Mouse (Mus musculus) R1 (cell line): Measurements from ENCODE around the gene Lmbrd1.
"Not testable (repeated sequence)": the region's sequence is repeated elsewhere in the genome, so short reads cannot be mapped to it uniquely, and the experiment has no call there.

Experiments
- DNase-seq: peaks from one replicate; pipeline ENCODE4 v3.0.0-alpha.2; 2018; ENCODE audit warnings: low read depth, low spot score

The Lmbrd1 gene

DNA sequence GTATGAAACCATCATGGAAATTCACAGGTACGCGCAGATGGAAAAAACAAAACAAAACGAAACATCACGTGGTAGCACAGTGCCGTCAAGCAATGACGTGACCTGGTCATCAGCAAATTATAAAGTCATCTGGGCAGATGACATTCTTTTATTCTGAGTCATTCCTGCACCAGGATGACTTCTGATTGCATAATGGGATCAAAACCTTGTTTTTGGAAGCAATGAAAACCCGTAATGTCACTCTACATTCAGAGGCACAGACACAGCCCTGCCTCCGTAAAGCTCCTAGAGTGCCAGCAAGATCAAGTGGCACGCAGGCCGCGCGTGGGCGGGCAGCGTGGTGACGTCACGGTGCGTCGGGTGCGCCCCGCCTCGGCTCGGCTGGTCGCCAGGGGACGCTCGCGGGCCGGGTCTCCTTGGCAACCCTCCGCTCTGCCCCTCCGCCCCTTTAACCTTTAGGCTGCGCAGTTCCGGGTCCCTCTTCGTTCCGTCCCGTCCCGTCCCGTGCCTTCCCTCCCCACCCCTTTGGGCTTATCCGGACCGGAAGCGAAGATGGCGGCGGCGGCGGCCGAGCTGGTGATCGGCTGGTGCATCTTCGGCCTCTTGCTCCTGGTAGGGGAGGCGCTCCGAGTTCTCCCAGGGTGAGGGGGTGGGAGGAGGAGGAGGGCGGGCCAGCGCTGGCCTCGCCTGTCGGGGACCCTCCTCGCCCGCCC is at the start of gene Lmbrd1:
Lmbrd1 (plus strand) TSS at position 426 of the 713 bp plus-strand sequence.
- peak; percentile 88 for DNase-seq

DNA sequence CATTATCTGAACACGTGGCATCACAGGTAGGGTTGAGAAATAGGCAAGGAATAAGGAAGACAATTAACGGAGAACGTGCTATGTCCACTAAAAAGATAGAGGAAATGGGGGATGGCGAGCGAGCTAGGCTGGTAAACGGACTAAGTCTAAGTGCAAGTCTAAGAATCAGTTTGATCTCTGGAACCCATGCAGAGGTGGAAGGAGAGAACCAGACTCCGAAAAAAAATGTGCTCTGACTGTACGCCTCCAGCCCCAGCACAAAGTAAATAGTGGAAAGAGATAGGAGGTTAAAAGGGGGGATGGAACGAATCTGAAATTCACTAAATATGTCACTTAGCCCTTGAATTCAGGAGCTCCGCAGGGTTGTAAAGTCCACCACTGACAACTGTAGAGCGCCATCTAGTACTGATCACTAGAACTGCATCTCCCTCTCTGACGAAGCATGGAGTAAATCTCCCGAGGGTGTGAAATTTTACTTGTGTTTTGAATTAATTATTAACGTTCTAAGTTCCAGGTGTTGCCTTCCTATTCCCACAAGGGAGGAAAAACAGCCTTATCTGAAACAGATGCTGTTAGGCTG is 44.8 kb upstream of the Lmbrd1 start:
- DNase-seq, result peak; percentile 36

DNA sequence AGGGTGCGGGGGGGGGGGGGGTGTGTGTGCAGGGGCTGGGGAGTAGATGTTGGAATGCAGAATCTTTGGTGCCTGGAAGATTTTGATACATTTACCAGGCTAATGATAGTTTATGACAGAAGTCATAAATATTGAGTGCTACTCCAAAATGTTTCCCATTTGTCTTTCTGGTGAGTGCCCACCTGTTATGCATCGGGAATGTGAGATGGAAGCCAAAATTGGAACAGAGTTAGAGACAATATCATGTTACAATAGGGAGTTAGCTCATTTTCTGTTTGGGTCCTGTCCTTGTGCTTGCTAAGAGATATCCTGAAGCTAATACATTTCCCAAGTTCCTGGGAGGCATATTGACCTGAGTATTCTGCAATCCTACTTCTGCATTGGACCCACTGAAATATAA is 28.3 kb upstream of the Lmbrd1 start:
- no peak for DNase-seq

DNA sequence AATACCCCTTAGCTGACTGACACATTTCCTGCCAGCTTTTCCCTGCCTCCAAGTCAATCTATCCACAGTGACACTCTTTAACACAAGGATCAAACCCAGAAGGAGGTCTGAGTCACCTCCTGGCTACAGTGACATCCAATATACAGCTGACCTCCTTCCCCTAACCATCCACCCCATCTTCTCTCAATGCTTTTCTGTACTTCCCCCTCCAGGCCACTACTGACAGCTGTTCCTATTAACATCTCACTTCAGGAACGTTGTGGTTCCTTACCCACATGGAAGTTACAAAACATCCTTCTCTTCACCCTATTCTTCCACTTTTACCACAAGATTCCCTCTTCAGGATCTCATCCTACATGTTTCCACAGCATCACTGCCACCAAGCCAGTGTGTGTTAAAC is 18.5 kb upstream of the Lmbrd1 start:
- no peak for DNase-seq

DNA sequence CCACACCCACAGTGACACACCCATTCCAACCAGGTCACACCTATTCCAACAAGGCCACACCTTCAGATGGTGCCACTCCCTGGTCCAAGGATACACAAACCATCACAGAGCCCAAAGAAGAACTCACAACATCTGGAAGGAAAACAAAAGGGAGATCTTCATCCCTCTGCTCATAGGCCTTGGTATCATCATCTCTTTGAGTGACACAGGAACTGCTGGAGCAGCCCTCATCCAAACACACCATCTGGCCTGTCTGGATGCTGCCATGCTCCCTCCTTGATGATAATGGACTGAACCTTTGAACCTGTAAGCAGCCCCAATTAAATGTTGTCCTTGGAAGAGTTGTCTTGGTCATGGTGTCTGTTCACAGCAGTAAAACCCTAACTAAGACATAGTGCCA is 17.8 kb upstream of the Lmbrd1 start:
- DNase-seq, result not testable (repeated sequence)

DNA sequence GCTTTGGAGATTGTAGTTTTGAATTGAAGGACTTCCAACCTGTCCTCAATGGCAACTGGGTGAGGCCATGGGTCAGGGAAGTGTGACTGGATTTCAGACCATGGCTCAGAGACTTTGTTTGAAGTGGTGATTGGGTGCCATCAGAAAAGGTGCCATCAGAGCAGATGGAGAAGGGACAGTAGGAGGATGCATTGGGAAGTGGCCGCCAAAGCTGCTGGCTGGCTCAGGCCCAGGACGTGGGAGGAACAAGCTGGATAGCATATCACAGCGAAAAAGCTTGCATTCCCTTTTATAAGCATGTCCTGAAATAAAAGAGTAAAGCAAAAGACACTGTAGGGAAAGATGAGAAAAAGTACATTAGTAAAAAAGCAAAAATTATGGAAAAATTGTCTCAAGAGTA is 16.9 kb upstream of the Lmbrd1 start:
- no peak for DNase-seq

DNA sequence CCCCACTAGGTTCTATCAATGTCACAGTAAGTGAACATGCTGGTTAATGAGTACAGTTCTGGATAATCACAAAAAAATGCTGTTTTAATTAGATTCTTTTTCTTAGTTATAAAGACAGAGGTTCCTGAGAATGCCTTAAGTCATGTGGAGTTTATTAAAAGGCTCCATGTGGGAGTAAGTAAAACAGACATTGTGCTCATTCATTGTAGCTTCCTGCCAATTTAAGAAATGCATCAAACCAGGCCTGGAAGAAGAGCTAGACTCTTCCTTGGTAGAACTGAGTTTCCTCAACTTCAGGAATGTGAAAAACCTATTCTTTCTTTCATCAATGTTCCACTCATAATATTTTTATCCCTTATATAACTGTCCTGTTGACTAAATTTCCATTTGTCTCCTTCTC is 14.3 kb upstream of the Lmbrd1 start:
- DNase-seq, result no peak

DNA sequence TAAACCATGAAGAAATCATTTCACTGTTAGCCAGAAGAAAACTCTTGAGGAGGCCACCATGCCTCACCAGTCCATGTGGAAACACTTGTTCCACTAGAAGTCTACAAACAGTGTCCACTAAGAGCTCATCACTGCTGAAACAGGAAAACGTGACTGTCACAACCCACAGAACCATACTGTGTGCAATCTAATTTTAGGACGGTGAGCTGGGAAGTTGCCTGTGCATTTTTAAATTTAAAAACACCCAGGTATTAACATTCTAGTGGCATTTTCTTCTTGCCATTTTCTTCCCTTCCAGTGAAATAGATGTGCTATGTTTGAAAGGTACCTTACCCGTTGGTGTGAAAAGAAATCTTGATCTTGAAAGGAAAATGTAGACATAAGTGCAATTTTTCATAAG is 5.2 kb upstream of the Lmbrd1 start:
- DNase-seq, result no peak

DNA sequence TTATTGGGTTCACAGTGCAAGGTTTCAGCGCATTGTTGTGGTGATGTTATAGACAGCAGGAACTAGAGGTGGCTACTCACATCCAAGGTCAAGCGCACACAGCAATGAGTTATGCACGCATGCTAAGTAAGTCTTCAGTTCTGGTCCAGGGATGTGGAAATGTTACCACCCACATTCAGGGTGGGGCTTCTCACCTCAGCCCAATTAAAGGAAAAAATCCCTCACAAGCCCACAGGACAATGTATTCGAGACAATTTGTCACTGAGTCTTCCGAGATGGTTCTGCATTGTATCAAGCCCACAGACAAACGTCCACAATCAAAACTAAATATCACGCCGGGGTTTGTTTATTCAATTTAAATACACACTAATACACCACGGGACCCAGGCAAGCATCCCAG is 724 bp upstream of the Lmbrd1 start:
- peak; percentile 73 for DNase-seq

DNA sequence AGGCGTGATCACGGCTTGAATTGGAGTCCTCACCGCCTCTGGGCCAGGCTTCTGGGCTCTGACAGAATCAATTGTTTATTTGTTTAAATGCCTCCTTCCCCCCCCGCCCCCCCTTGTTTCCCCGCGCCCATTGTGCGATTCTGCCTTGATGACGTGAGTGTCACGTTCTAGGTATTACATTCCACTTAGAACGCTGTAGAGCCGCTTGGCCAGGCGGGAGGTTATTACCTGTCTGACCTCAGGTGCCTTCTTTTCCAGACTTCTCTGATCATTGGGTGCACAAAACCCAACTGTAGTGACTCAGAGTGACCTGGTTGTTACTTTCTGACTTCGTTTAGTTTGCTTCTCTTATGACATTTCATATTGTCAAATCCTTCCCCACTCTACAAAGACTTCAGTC is 641 bp downstream of the Lmbrd1 start:
- no peak for DNase-seq

DNA sequence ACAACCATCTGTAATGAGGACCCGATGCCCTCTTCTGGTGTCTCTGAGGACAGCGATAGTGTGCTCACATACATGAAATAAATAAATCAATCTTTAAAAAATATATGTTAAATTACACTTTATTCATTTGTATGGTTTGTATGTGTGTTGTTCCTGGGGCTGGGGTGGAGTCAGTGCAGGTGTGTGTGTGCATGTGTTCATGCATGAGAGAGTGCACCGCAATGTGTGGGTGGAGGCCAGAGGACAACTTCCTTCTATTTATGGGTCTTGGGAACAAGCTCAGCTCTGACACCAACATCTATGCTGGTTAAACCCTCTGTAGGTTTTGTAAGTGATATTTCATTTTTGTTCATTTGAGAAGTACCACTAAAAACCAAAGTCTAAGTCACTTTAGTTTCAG is 2.6 kb downstream of the Lmbrd1 start:
- no peak for DNase-seq

DNA sequence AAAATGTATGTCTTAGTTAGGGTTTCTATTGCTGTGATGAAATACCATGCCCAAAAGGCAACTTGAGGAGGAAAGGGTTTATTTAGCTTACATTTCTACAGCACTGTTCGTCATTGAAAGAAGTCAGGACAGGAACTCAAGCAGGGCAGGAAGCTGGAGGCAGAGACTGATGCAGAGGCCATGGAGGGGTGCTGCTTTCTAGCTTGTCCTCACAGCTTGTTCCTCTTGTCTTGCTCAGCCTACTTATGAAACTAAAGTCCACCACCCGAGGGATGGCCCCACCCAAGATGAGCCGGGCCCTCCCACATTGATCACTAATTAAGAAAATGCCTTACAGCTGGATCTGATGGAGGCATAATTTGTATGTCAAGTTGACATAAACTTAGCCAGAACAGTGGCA is 3.5 kb downstream of the Lmbrd1 start:
- no peak for DNase-seq

DNA sequence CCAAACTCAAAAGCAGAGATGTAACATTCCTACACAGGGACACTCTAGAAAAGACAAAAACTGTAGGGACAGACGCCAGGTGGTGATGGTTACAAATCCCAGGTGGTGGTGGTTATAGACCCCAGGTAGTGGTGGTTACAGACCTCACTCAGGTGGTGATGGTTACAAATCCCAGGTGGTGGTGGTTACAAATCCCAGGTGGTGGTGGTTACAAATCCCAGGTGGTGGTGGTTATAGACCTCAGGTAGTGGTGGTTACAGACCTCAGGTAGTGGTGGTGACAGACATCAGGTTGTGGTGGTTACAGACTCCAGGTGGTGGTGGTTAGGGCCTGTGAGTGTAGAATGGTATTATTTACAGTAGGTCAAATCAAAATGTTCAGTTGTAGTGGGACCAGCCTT is 5.5 kb downstream of the Lmbrd1 start:
- DNase-seq, result peak; percentile 17

DNA sequence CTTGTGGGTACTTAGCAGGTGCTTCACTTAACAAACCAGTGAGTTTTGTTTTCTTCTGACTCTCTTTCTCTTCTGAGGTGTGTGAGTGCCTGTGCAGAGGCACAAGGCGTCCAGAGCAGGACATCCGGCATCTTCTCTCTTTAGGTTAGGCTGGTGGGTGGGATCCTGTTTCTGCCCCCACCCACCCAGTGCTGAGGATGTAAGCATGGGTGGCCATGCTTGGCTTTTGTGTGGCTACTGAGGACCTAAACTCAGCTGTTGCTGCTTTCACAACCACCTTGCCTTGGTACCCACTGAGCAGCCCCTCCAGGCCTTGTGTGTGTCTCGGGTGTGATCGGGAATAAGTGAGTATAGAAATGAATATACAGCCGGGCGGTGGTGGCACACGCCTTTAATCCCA is 7.2 kb downstream of the Lmbrd1 start:
- DNase-seq, result no peak

DNA sequence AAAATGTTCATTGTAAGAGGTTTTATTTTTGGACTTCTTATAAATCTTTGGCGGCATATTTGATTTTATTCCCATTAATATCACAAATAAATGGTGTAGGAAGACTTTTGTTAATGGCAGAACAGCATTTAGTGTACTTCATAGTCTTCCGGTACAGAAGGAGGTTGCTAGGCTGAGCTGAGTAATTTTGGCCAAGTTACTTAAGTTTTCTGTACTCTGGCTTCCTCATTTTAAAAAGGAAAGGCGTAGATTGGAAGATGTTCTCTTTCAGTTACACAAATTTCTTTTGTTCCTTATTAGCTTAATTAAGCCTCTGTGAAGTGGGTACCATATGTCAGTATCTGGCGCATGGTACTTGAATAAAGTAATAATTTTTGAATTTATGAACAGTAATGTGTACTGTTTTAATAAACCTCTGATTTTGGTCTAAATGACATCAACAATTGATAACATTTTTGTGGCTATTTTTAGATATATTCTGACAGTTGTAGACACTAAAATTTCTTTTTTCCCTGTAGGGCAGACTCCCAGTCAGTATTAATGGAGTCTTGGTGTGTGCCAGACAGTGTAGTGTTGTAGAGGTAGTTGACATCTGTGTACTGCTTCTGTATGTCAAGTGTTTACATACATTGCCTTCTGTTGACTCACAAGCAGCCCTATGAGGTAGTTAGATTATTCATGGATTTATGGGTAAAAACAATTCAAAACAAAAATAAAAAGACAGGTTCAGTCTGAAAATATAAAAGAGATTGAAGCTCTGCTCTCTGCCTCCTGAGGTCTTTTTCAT is 8.0 kb downstream of the Lmbrd1 start:
- no peak for DNase-seq

DNA sequence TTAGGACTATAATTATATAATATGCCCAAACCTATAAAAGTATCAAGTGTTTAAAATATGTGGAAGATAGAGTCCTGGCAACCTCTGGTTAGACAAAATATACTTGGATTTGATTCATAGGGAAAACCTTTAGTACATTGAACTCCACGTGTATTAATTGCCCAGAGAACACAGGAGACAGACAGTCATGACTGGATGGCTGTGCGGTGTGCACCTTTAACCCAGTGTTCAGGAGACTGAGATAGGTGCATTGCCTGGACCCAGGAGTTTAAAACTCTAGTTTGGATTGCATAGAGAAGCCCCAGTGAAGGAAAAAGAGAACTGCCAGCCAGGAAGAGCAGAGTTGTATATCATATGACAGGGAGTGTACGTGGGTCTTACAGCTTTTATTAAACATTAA is 19.2 kb downstream of the Lmbrd1 start:
- DNase-seq, result no peak

DNA sequence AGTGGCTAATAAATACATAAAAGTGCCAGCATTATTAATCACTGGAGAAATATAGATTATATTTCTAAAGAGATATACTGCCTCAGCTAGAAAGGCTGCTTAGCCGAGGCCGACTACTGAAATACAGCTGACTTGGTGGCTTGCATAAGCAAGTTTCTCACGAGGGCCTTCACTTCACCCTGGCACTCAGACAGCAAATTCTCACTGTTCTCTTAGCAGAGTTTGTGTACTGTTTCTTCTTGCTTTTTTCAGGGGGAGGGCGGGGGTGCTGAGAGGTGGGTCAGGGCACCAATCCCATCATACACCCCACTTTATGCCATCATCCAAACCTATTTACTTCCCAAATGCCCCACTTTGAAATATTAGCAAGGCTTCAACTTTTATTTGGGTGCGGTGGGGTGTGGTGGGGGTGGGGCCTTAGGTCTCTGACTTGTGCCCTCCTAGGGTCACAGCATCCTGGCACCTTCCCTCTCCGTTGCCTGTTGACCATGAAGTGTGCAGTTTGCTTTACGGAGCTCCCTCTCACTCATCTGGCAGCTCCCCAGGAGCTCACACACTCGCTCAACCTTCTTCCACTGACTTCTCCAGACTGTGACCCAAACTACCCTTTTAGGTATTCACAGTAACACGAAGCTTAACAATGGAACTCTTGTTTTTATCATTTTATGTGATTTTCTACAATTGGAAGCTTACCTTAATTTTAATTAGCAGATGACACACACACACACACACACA is 19.9 kb downstream of the Lmbrd1 start:
- no peak for DNase-seq

DNA sequence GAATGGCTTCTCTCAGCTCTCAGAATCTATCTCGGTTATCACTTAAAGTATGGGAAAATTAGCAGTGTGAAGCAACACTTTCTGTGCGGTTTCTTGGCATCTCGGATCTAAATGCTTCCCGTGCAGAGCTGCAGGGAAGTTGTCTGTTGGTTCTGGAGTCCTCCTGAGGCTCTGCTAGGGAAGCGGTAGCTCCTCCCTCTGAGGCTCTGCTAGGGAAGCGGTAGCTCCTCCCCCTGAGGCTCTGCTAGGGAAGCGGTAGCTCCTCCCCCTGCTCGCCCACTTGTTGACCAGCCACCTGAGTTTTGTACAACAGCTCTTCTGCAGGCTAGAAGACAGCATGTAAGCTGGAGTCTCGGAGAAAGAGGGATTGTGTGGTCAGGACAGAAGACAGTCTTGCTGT is 20.9 kb downstream of the Lmbrd1 start:
- peak; percentile 85 for DNase-seq

DNA sequence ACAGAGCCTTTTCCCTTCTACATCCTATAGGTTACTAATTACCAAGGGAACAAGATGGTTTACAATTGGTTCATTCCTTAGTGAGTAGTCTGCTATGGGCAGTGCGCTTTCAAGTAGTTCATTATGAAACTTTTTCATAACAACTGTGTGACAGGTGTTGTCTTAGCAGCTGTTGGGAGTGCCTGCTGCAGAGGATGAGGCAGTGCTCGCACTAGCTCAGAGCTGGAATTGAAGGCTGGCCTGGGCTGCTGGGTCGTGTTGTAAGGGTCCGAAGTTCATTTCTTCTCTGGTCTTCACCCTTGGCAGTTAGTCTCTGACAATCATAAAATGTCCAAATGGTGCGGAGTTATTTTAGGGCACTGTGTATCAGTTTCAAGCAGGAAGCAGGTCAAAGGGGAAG is 21.8 kb downstream of the Lmbrd1 start:
- DNase-seq, result no peak

DNA sequence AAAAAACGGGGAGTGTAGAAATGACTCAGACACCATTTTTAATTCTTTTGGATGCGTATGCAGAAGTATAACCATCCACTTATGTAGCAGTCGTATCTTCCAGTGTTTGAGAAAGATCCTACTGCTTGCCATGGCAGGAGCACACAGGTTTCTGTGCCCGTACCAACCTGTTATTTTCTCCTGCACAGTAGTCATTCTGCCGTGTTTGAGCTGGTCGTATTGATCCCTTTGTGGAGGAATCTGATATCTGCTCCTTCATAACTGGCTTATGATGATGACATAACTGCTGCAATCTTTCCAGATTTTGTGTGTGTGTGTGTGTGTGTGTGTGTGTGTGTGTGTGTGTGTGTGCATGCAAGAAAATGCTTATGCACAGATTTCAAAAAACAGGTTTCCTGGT is 25.4 kb downstream of the Lmbrd1 start:
- no peak for DNase-seq

DNA sequence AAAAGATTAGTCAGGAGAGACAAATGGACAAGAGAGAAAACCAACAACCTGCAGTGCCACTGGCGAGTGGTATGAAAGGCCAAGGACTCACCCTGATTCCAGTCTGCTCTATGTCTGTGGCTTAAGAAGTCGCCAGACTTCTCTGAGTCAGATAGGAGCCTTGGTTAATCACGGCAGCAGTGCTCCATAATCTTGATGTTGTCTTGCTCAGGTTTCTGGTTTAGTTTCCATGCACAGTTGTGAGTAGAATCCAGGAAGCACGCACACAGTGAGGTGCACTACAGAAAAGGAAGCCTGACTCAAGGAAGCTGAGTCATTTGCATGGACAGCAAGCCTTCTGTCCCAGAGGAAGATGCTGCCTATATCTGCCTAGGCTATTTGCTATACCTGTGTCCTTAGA is 37.9 kb downstream of the Lmbrd1 start:
- no peak for DNase-seq

DNA sequence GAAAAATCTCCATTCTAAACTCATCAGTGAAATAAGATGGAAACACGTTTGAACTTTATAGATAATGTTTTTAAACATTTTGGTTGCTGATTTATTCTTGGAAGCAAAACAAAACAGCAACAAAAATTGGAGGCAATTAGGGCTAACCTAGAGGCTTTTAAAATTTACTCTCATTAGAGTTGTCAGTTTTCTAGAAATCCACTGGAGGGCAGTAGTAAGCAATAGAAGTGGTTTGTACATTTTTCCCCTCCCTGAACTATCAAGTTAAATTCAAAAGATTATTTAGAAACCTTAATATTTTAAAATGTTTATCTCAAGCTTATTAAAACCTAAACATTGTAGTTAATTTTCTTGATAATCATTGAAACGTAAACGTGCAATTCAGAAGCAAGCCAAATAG is 41.2 kb downstream of the Lmbrd1 start:
- DNase-seq, result no peak
